Mouse (Mus musculus): ENCODE results near the gene Cog2.

DNA sequence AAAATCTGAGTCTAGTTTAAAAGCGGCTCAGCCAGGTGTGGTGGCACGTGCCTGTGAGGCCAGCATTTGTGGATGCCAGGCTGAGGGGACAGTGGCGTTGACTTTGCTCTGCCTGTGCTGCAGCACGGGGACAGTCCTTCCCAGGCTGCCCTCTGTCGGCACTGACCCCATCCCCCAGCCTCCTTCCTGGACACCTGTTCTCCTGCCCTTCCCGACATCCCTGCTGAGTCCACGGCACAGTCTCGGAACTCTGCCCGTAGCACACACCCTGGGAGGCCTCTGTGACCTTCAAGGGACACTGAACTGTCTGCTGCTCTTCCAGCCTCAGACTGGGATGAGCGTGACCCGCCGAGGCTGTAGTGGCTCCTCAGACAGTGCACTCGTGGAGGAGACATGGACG lies 9.5 kb downstream of the Cog2 start:
- no peak for TF ChIP-seq GATA1 (IDR thresholded peaks at IDR 0.05; ENCODE audit: borderline replicate concordance, low read length)
- no peak for TF ChIP-seq FLI1 (IDR thresholded peaks at IDR 0.05; ENCODE audit: low read length)
